Mouse (Mus musculus) v-Abl transformed pro-B cells (cell line): ENCODE measurements around the gene Neu4.
"Not testable (repeated sequence)": the region's sequence is repeated elsewhere in the genome, so short reads cannot be mapped to it uniquely, and the experiment has no call there.

Experiments
- in situ Hi-C, 2 experiments: fragments of 400-800 bp; cut with MboI; formaldehyde crosslinking; loops; one replicate each; pipeline ENCODE4 v1.15.1; 2025; ENCODE audit not compliant: unreplicated experiment in 2 of 2

Neu4 gene

GRCm38 (mm10) chr1:94020151-94020550, at the start of gene Neu4:
TSS of gene Neu4 (plus strand) at chr1:94020451.
- in situ Hi-C loops, result no loop called here

DNA sequence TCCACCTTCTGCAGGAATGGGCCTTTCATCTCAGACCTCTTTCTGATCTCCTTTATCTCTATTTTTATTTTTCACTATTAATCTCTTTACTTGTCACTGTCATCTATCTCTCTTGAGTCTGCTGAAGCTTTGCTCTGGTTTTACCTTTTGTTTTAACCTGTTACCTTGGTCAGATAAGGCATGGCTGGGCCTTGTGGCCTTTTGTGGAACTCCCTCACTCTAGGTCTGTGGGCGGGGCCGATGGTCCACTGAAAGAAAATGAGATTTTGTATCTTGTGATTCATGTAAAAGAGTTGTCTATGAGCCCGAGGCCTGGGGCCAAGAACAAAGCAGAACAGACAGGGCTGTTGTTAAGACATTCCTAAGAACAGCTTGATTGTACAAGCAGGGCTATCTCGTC, 49.5 kb upstream of the Neu4 start:
- in situ Hi-C loops, result not testable (repeated sequence)

DNA sequence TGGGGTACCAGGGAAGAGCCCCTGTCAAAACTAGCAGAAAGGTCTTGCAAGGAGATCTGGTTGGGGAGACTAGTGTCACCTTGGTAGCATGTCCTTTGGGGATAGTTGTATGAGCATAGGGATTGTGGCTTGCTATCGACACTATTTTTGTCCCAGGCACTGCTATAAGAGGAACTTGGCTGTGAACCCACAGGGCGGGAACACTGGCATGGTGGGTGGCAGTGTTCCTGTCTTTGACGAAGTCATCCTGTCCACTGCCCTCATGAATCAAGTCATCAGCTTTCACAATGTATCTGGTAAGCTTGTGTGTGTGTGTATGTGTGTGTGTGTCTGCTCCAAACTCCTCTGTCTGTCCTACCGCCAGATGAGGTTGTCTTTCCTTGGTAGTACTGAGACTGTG, 44.5 kb upstream of the Neu4 start:
- in situ Hi-C loops, result not testable (repeated sequence)

DNA sequence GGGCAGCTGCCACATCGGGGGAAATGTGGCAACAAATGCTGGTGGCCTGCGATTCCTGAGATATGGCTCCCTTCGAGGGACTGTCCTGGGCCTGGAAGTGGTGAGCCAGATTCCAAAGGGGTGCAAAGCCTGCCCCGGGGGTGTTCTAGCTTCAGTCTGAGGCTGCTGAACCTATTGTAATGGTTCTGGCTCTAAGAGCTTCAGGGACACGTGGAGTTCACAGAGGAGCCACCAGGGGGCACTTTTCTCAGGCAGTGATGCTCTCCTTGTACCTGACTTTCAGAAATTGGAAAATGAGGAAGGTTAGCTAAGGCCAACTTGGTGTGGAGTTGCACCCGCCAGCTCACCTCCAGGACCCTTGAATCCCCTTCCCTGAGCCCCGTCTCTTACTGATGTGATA, 42.0 kb upstream of the Neu4 start:
- in situ Hi-C loops, result not testable (repeated sequence)

DNA sequence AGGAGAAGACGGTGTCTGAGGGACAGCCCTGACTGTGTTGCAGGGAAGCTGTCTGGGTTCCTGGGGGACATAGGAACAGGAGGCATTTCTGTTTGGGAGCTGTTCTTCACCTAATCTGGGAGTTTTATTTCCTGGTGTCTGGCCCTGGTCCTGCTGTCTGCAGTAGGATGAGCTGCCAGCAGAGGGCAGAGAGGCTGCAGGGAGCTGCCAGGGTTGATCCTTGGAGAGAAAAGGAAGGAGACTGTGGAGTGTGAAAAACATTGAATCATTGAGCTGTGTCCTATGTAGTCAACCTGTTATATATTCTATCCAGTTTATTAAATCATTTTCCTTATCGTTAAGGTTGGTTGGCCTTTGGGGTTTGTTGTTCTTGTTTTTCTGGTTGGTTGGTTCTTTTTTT, 39.3 kb upstream of the Neu4 start:
- in situ Hi-C loops, result loop anchor here in 1 of 2 experiments (10.0 kb wide), 1 partner anchor 94 kb away; no protein-coding TSS in a partner anchor

DNA sequence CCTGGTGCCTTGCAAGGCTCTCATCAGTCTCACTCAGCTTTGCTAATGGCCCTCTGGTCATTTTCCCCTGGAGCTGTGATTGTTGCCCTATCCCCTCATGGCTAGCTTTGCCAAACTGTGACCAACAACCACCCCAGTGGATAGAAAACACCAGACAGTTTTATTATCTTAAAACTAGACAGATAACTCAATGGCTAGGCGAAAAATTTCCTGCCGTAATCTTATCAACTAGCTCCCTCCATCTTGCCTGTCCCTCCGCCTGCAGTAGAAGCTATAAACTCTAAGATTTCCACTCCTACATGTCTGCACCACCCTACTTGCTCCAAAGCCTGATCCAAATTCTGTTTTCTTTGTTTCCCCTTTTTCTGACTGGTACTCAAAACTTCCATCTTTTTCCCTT, 34.1 kb upstream of the Neu4 start:
- in situ Hi-C loops, result loop anchor here in 1 of 2 experiments (10.0 kb wide), 1 partner anchor 89 kb away; no protein-coding TSS in a partner anchor

- in situ Hi-C loops, result loop anchor here in 1 of 2 experiments (10.0 kb wide), 1 partner anchor 86 kb away; no protein-coding TSS in a partner anchor
Measured at GRCm38 (mm10) chr1:93988786-93989185, 31.5 kb upstream of the Neu4 start.

- in situ Hi-C loops, result loop anchor here in 1 of 2 experiments (10.0 kb wide), 1 partner anchor 85 kb away; no protein-coding TSS in a partner anchor
Measured at GRCm38 (mm10) chr1:93990209-93990608, 30.0 kb upstream of the Neu4 start, which contains the start of gene Gal3st2c. TSS of gene Gal3st2c (plus strand) at chr1:93990509.

GRCm38 (mm10) chr1:93991068-93991467, 29.2 kb upstream of the Neu4 start:
- in situ Hi-C loops, result loop anchor here in 1 of 2 experiments (10.0 kb wide), 1 partner anchor 84 kb away; no protein-coding TSS in a partner anchor

- in situ Hi-C loops, result loop anchor here in 1 of 2 experiments (10.0 kb wide), 1 partner anchor 83 kb away; no protein-coding TSS in a partner anchor
Measured at GRCm38 (mm10) chr1:93991491-93991890, 28.8 kb upstream of the Neu4 start.

- in situ Hi-C loops, result no loop called here
Measured at GRCm38 (mm10) chr1:94001023-94001422, 19.2 kb upstream of the Neu4 start.

GRCm38 (mm10) chr1:94005954-94006506, 14.2 kb upstream of the Neu4 start:
- in situ Hi-C loops, result not testable (repeated sequence)

DNA sequence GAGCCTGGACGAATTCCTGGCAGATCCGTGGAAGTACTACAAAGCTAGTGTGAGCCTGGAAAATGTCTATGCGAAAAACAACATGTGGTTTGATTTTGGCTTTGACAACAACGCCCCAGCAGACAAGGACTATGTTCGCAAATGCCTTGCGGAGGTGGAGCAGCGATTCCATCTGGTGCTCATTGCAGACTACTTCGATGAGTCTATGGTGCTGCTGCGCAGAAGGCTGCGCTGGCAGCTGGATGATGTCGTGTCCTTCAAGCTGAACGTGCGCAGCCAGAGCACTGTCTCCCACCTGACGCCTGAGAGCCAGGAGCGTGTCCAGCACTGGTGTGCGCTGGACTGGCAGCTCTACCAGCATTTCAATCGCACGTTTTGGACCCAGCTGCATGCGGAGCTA, 11.4 kb upstream of the Neu4 start:
- in situ Hi-C loops, result not testable (repeated sequence)

- in situ Hi-C loops, result no loop called here
Measured at GRCm38 (mm10) chr1:94011643-94012042, 8.6 kb upstream of the Neu4 start.

DNA sequence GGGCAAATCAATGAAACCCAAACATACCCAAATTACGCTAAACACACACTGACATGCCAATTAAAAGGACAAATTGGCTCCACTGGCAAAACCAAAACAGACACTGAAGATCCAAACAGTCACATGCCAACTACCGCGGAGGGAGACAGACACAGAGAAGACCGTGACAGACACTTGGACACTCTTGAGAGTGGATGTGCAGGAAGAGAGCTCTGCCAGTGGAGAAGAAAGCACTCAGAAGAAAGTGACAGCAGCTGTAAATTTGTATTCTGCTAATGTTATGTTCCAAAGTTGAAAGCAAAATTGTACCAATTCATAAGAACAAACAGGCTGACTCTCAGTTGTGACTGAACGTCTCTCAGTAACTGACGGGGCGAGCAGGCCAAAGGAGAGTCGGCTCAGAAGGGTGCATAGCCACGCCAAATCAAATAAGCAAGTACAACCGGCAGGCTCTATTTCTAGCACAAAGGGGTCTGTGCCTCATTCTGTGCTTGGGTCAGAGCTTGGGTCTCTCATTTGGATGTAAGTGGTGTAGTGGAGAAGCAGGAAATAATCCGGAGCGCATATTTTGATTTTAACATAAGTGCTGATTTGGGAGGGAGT, 7.4 kb downstream of the Neu4 start:
- in situ Hi-C loops, result no loop called here

DNA sequence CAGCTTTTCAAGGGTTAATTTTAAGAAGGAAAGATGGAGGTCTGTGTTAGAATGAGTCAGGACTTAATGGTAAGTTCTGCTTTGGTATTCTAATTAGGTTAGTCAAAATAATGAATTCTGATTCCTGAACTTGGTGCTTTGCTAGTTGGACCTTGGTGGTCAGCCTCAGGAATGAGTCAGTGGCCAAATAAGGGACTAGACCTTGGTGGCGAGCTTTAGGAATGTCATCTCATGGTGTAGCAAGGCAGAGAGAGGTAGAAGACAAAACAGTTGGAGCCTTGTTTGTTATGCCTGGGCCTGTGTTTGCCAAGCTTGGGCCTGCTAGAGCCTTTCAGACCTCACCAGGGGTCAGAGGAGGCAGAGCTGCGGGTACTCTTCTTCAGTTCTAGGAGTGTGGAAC, 8.5 kb downstream of the Neu4 start:
- in situ Hi-C loops, result no loop called here

DNA sequence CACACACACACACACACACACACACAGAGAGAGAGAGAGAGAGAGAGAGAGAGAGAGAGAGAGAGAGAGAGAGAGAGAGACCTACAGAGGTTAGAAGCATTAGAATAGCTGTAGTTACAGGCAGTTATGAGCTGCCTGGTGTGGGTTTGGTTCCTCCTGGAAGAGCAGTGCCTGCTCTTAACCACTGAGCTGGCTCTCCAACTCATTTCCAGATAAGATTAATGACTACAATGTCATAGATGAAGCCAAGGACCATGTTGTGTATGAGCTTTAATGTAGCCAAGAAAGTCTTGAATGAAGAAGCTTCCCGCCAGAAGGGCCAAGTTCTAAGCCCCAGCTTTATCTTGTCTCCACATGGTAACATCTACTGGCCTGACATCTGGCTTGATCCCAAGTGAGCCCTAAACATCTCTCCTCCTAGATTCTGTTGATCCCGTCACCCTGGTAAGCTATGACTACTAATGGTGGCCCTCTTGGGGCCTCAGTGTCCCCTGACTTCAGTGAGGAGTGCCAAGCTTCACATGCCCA, 12.9 kb downstream of the Neu4 start:
- in situ Hi-C loops, result no loop called here

DNA sequence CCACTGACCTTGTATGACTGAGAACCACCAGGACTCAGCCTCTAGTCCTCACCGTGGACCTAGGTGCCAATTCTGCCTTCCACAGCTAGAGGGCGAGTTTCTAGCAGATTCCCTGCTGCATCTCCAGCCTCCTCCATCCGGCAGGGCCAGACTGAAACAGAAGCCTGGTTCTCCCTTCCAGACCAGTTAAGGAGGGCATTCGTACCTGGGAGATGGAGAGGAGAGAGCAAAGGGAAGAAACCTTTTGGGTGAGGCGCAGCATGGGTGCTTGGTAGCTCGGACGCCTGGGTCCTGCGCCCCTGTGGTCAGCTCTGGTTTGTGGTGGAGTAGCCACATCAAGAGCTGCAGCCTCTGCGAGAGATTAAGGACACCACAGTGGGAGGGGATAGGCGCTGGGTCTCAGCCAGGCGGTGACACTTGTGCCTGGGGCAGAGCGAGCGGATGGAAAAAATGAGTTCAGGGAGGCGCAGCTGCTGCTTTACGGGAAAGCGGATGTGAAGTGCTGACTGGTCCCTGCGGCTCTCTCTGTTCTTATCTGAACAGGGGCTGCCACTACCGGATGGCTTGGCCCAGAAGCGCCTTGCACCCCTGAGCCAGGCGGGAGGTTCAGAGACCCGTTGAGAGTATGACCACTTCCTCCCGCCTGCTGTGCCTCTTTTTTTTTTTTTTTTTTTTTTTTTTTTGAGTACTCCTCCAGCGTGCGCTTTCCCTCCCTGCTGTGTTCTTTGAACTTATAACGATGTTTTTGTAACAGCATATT, 14.9 kb downstream of the Neu4 start:
- in situ Hi-C loops, result no loop called here

- in situ Hi-C loops, result no loop called here
Measured at GRCm38 (mm10) chr1:94040391-94040790, 20.1 kb downstream of the Neu4 start.

DNA sequence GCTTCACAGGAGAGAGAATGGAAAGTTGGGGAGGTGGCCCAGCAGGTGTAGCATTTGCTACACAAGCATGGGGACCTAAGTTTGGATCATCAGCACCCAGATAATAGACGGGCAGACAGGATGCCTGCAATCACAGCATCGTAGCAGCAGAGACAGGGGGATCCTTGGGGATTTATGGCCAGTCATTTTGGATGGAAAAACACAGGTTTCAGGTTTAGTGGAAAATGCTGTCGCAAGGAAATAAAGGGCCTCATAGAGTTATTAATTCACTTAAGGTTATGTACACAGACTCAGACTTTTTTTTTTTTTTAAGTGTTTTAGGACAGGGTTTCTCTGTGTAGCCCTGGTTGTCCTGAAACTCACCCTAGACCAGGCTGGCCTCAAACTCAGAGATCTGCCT, 25.3 kb downstream of the Neu4 start:
- in situ Hi-C loops, result no loop called here

- in situ Hi-C loops, result no loop called here
Measured at GRCm38 (mm10) chr1:94046544-94046943, 26.3 kb downstream of the Neu4 start.
